Mouse (Mus musculus): Measurements from ENCODE around the gene Nol10. TPM values are rescaled to one million over a fixed set of nuclear protein-coding genes. Genes with fewer than 3 reads are reported as not detected.

Nol10 gene
- polyA plus RNA-seq, 1 experiment from 2014 or later = 19.8 TPM

- Histone ChIP-seq H3K4me1 (ENCODE audit: control insufficient read depth, insufficient read depth, low read length) (no peaks in the 10 kb centered on the region), H3K36me3 (ENCODE audit: control insufficient read depth, insufficient read depth, low read length) (0 out of 2 replicates have a peak, but pooled peaks cover 8% of the 10 kb centered on the region), H3K27me3 (ENCODE audit: control insufficient read depth, insufficient read depth, low read length) (no peaks in the 10 kb centered on the region), H3K4me2 (ENCODE audit: low read depth, low read length) (no peak overlapping the region), H3K27ac (ENCODE audit: low read depth, low read length) (no peak overlapping the region), H3K4me3 (ENCODE audit: low read depth, low read length) (no peak overlapping the region), H3K9ac (replicated peaks; ENCODE audit: low read depth, low read length) (no peak overlapping the region), H3K9me3 (ENCODE audit: control insufficient read depth, low read length) (no peaks in the 10 kb centered on the region)
- ATAC-seq (ENCODE audit: low read depth) = no peak
- WGBS = 95% methylated on average over 4 of the region's 4 CpGs
These were observed 85.5 kb downstream of the Nol10 start for GRCm38 (mm10) chr12:17433712-17434111.

GRCm38 (mm10) chr12:17436471-17436870 lies 88.2 kb downstream of the Nol10 start:
- Histone ChIP-seq H3K4me1 (ENCODE audit: control insufficient read depth, insufficient read depth, low read length) (0 out of 2 replicates have a peak, but pooled peaks cover 3% of the 10 kb centered on the region), H3K4me2 (ENCODE audit: low read depth, low read length) (no peak overlapping the region), H3K9ac (replicated peaks; ENCODE audit: low read depth, low read length) (no peak overlapping the region), H3K27ac (ENCODE audit: low read depth, low read length) (no peak overlapping the region), H3K4me3 (ENCODE audit: low read depth, low read length) (no peak overlapping the region), H3K27me3 (ENCODE audit: control insufficient read depth, insufficient read depth, low read length) (no peaks in the 10 kb centered on the region), H3K36me3 (ENCODE audit: control insufficient read depth, insufficient read depth, low read length) (no peaks in the 10 kb centered on the region), H3K9me3 (ENCODE audit: control insufficient read depth, low read length) (no peaks in the 10 kb centered on the region)
- ATAC-seq (ENCODE audit: low read depth) = no peak
- WGBS = 92% methylated on average over 2 of the region's 2 CpGs

- ATAC-seq (ENCODE audit: low read depth) = no peak
These were observed 92.0 kb downstream of the Nol10 start for GRCm38 (mm10) chr12:17440251-17440651.

GRCm38 (mm10) chr12:17441495-17441894 lies 93.2 kb downstream of the Nol10 start:
- no peak overlapping the region for H3K4me3 ChIP-seq (ENCODE audit: low read depth, low read length)
- H3K27ac ChIP-seq (ENCODE audit: low read depth, low read length) = no peak overlapping the region
- H3K4me2 ChIP-seq (ENCODE audit: low read depth, low read length) = no peak overlapping the region
- 38% methylated on average over 9 of the region's 9 CpGs for WGBS
- no peak overlapping the region for H3K9ac ChIP-seq (replicated peaks; ENCODE audit: low read depth, low read length)
- no peaks in the 10 kb centered on the region for H3K27me3 ChIP-seq (ENCODE audit: control insufficient read depth, insufficient read depth, low read length)
- no peaks in the 10 kb centered on the region for H3K36me3 ChIP-seq (ENCODE audit: control insufficient read depth, insufficient read depth, low read length)
- no peaks in the 10 kb centered on the region for H3K9me3 ChIP-seq (ENCODE audit: control insufficient read depth, low read length)
- H3K4me1 ChIP-seq (ENCODE audit: control insufficient read depth, insufficient read depth, low read length) = 0 out of 2 replicates have a peak, but pooled peaks cover 3% of the 10 kb centered on the region
- no peak for ATAC-seq (ENCODE audit: low read depth)

More at GRCm38 (mm10) chr12:17440251-17440651, 92.0 kb downstream of the Nol10 start:
- H3K27ac ChIP-seq (ENCODE audit: low read depth, low read length) = no peak overlapping the region
- H3K4me2 ChIP-seq (ENCODE audit: low read depth, low read length) = no peak overlapping the region
- 0 out of 2 replicates have a peak, but pooled peaks cover 3% of the 10 kb centered on the region for H3K4me1 ChIP-seq (ENCODE audit: control insufficient read depth, insufficient read depth, low read length)
- no peak overlapping the region for H3K9ac ChIP-seq (replicated peaks; ENCODE audit: low read depth, low read length)
- WGBS = 51% methylated on average over 7 of the region's 7 CpGs
- no peaks in the 10 kb centered on the region for H3K9me3 ChIP-seq (ENCODE audit: control insufficient read depth, low read length)
- no peak overlapping the region for H3K4me3 ChIP-seq (ENCODE audit: low read depth, low read length)
- no peaks in the 10 kb centered on the region for H3K27me3 ChIP-seq (ENCODE audit: control insufficient read depth, insufficient read depth, low read length)
- H3K36me3 ChIP-seq (ENCODE audit: control insufficient read depth, insufficient read depth, low read length) = no peaks in the 10 kb centered on the region

GRCm38 (mm10) chr12:17444406-17444805 lies 96.1 kb downstream of the Nol10 start:
- ATAC-seq (ENCODE audit: low read depth) = no peak
- Histone ChIP-seq H3K4me2 (ENCODE audit: low read depth, low read length) (no peak overlapping the region), H3K36me3 (ENCODE audit: control insufficient read depth, insufficient read depth, low read length) (no peaks in the 10 kb centered on the region), H3K27ac (ENCODE audit: low read depth, low read length) (no peak overlapping the region), H3K4me1 (ENCODE audit: control insufficient read depth, insufficient read depth, low read length) (0 out of 2 replicates have a peak, but pooled peaks cover 3% of the 10 kb centered on the region), H3K4me3 (ENCODE audit: low read depth, low read length) (no peak overlapping the region), H3K27me3 (ENCODE audit: control insufficient read depth, insufficient read depth, low read length) (no peaks in the 10 kb centered on the region), H3K9me3 (ENCODE audit: control insufficient read depth, low read length) (no peaks in the 10 kb centered on the region), H3K9ac (replicated peaks; ENCODE audit: low read depth, low read length) (no peak overlapping the region)
- 69% methylated on average over 11 of the region's 11 CpGs for WGBS

GRCm38 (mm10) chr12:17445251-17445650 lies 97.0 kb downstream of the Nol10 start:
- H3K36me3 ChIP-seq (ENCODE audit: control insufficient read depth, insufficient read depth, low read length) = no peaks in the 10 kb centered on the region
- no peaks in the 10 kb centered on the region for H3K27me3 ChIP-seq (ENCODE audit: control insufficient read depth, insufficient read depth, low read length)
- no peak overlapping the region for H3K4me2 ChIP-seq (ENCODE audit: low read depth, low read length)
- no peak for ATAC-seq (ENCODE audit: low read depth)
- WGBS = 93% methylated on average over 7 of the region's 7 CpGs
- H3K4me3 ChIP-seq (ENCODE audit: low read depth, low read length) = no peak overlapping the region
- no peak overlapping the region for H3K27ac ChIP-seq (ENCODE audit: low read depth, low read length)
- no peaks in the 10 kb centered on the region for H3K9me3 ChIP-seq (ENCODE audit: control insufficient read depth, low read length)
- H3K4me1 ChIP-seq (ENCODE audit: control insufficient read depth, insufficient read depth, low read length) = 0 out of 2 replicates have a peak, but pooled peaks cover 1% of the 10 kb centered on the region
- no peak overlapping the region for H3K9ac ChIP-seq (replicated peaks; ENCODE audit: low read depth, low read length)

- no peaks in the 10 kb centered on the region for H3K36me3 ChIP-seq (ENCODE audit: control insufficient read depth, insufficient read depth, low read length)
- WGBS = 81% methylated on average over 3 of the region's 3 CpGs
These were observed 100.5 kb downstream of the Nol10 start for GRCm38 (mm10) chr12:17448781-17449180.

GRCm38 (mm10) chr12:17449661-17450091 lies 101.4 kb downstream of the Nol10 start:
- Histone ChIP-seq H3K36me3 (ENCODE audit: control insufficient read depth, insufficient read depth, low read length) (no peaks in the 10 kb centered on the region), H3K4me1 (ENCODE audit: control insufficient read depth, insufficient read depth, low read length) (no peaks in the 10 kb centered on the region), H3K4me3 (ENCODE audit: low read depth, low read length) (no peak overlapping the region), H3K27ac (ENCODE audit: low read depth, low read length) (no peak overlapping the region), H3K27me3 (ENCODE audit: control insufficient read depth, insufficient read depth, low read length) (no peaks in the 10 kb centered on the region), H3K4me2 (ENCODE audit: low read depth, low read length) (no peak overlapping the region), H3K9ac (replicated peaks; ENCODE audit: low read depth, low read length) (no peak overlapping the region), H3K9me3 (ENCODE audit: control insufficient read depth, low read length) (no peaks in the 10 kb centered on the region)
- no peak for ATAC-seq (ENCODE audit: low read depth)
- WGBS = 95% methylated on average over 4 of the region's 4 CpGs

More at GRCm38 (mm10) chr12:17448781-17449180, 100.5 kb downstream of the Nol10 start:
- Histone ChIP-seq H3K9me3 (ENCODE audit: control insufficient read depth, low read length) (no peaks in the 10 kb centered on the region), H3K4me3 (ENCODE audit: low read depth, low read length) (no peak overlapping the region), H3K4me1 (ENCODE audit: control insufficient read depth, insufficient read depth, low read length) (no peaks in the 10 kb centered on the region), H3K9ac (replicated peaks; ENCODE audit: low read depth, low read length) (no peak overlapping the region), H3K4me2 (ENCODE audit: low read depth, low read length) (no peak overlapping the region), H3K27me3 (ENCODE audit: control insufficient read depth, insufficient read depth, low read length) (no peaks in the 10 kb centered on the region), H3K27ac (ENCODE audit: low read depth, low read length) (no peak overlapping the region)
- ATAC-seq (ENCODE audit: low read depth) = no peak

- Histone ChIP-seq H3K9me3 (ENCODE audit: control insufficient read depth, low read length) (no peaks in the 10 kb centered on the region), H3K27ac (ENCODE audit: low read depth, low read length) (no peak overlapping the region), H3K4me2 (ENCODE audit: low read depth, low read length) (no peak overlapping the region), H3K27me3 (ENCODE audit: control insufficient read depth, insufficient read depth, low read length) (no peaks in the 10 kb centered on the region), H3K36me3 (ENCODE audit: control insufficient read depth, insufficient read depth, low read length) (no peaks in the 10 kb centered on the region), H3K4me3 (ENCODE audit: low read depth, low read length) (no peak overlapping the region), H3K4me1 (ENCODE audit: control insufficient read depth, insufficient read depth, low read length) (no peaks in the 10 kb centered on the region), H3K9ac (replicated peaks; ENCODE audit: low read depth, low read length) (no peak overlapping the region)
- ATAC-seq (ENCODE audit: low read depth) = no peak
- 84% methylated on average over 4 of the region's 4 CpGs for WGBS
These were observed 102.2 kb downstream of the Nol10 start for GRCm38 (mm10) chr12:17450503-17450902.

Measured in neural tube, embryonic 14.5 days (tissue).